Mouse (Mus musculus) yolk sac, embryonic 10.5 days (tissue): ENCODE data around the gene Sap30bp.

Experiments
- DNase-seq: peaks from one replicate; pipeline ENCODE4 v3.0.0-alpha.2; 2017; ENCODE audit warnings: low spot score

The Sap30bp gene

GRCm38 (mm10) chr11:115955195-115955858, 22.2 kb downstream of the Sap30bp start:
- DNase-seq: peak; percentile 85

- DNase-seq: no peak
Measured at GRCm38 (mm10) chr11:115956453-115956852, 23.4 kb downstream of the Sap30bp start.

GRCm38 (mm10) chr11:115957971-115958370, 24.9 kb downstream of the Sap30bp start:
- no peak for DNase-seq

- DNase-seq: no peak
Measured at GRCm38 (mm10) chr11:115959018-115959417, 25.9 kb downstream of the Sap30bp start.

GRCm38 (mm10) chr11:115962651-115963412, 29.8 kb downstream of the Sap30bp start:
- no peak for DNase-seq

GRCm38 (mm10) chr11:115964977-115965604, 32.0 kb downstream of the Sap30bp start:
- DNase-seq: no peak

GRCm38 (mm10) chr11:115968731-115969405, 35.8 kb downstream of the Sap30bp start:
- DNase-seq: no peak

GRCm38 (mm10) chr11:115970006-115970673, 37.1 kb downstream of the Sap30bp start:
- DNase-seq: peak; percentile 56

GRCm38 (mm10) chr11:115971016-115971415, 37.9 kb downstream of the Sap30bp start:
- DNase-seq: peak; percentile 55

GRCm38 (mm10) chr11:115974309-115975082, 41.4 kb downstream of the Sap30bp start, which contains the start of gene Itgb4:
TSS of gene Itgb4 (plus strand) at chr11:115974709.
- peak; percentile 70 for DNase-seq

- no peak for DNase-seq
Measured at GRCm38 (mm10) chr11:115975083-115975420, 42.0 kb downstream of the Sap30bp start.

GRCm38 (mm10) chr11:115975544-115975943, 42.5 kb downstream of the Sap30bp start:
- no peak for DNase-seq

- DNase-seq: no peak
Measured at GRCm38 (mm10) chr11:115982472-115982871, 49.4 kb downstream of the Sap30bp start.

GRCm38 (mm10) chr11:115983291-115983690, 50.2 kb downstream of the Sap30bp start:
- no peak for DNase-seq

GRCm38 (mm10) chr11:115989686-115990085, 56.6 kb downstream of the Sap30bp start:
- no peak for DNase-seq

- DNase-seq: no peak
Measured at GRCm38 (mm10) chr11:115992098-115992497, 59.0 kb downstream of the Sap30bp start.

GRCm38 (mm10) chr11:115995256-115995655, 62.2 kb downstream of the Sap30bp start:
- no peak for DNase-seq

- DNase-seq: no peak
Measured at GRCm38 (mm10) chr11:115997047-115997446, 64.0 kb downstream of the Sap30bp start.

GRCm38 (mm10) chr11:115997662-115998061, 64.6 kb downstream of the Sap30bp start:
- DNase-seq: no peak

GRCm38 (mm10) chr11:115999027-115999426, 65.9 kb downstream of the Sap30bp start:
- no peak for DNase-seq

- no peak for DNase-seq
Measured at GRCm38 (mm10) chr11:115999538-116000143, 66.6 kb downstream of the Sap30bp start.
